ENCODE assay signal across 7 mouse cellular contexts in genomic region chr12:69682788-69683419, GRCm38 (mm10). TPM values are rescaled to one million over a fixed set of nuclear protein-coding genes. Genes with fewer than 3 reads are reported as not detected.
DNase-seq lines count a peak whose midpoint lies in the region; ATAC-seq and TF ChIP-seq lines count a peak whose summit lies in the region.

No protein-coding gene starts in this region.

- H3K4me2 ChIP-seq in embryonic facial prominence, embryonic 13.5 days: peak overlapping the region; percentile 63
- H3K4me2 ChIP-seq in hindbrain, postnatal 0 days (ENCODE audit: low read depth, low read length): peak overlapping the region; percentile 77
- H3K4me2 ChIP-seq in midbrain, embryonic 13.5 days (replicated peaks): peak overlapping the region; percentile 72

- no peaks in the 10 kb centered on the region for H3K27me3 ChIP-seq in embryonic facial prominence, embryonic 13.5 days
- no peaks in the 10 kb centered on the region for H3K27me3 ChIP-seq in hindbrain, postnatal 0 days (ENCODE audit: insufficient read depth, low read length)
- H3K27me3 ChIP-seq in midbrain, embryonic 13.5 days: no peaks in the 10 kb centered on the region

- ATAC-seq in embryonic facial prominence, embryonic 13.5 days (ENCODE audit: insufficient number of reproducible peaks, insufficient read depth, low FRiP score, low TSS enrichment, low read depth): no peak
- ATAC-seq in hindbrain, postnatal 0 days: no peak
- no peak for ATAC-seq in midbrain, embryonic 13.5 days

- H3K9me3 ChIP-seq in embryonic facial prominence, embryonic 13.5 days: no peaks in the 10 kb centered on the region
- no peaks in the 10 kb centered on the region for H3K9me3 ChIP-seq in hindbrain, postnatal 0 days (ENCODE audit: low read length)
- no peaks in the 10 kb centered on the region for H3K9me3 ChIP-seq in midbrain, embryonic 13.5 days

- peaks cover 9% of the 10 kb centered on the region for H3K4me1 ChIP-seq in embryonic facial prominence, embryonic 13.5 days
- peaks cover 7% of the 10 kb centered on the region for H3K4me1 ChIP-seq in hindbrain, postnatal 0 days (ENCODE audit: insufficient read depth, low read length)
- H3K4me1 ChIP-seq in midbrain, embryonic 13.5 days (replicated peaks): peaks cover 10% of the 10 kb centered on the region

- no peak for TF ChIP-seq CTCF in hindbrain, postnatal 0 days (IDR thresholded peaks at IDR 0.05; ENCODE audit: low read depth)

- peak overlapping the region; percentile 95 for H3K4me3 ChIP-seq in embryonic facial prominence, embryonic 13.5 days
- H3K4me3 ChIP-seq in hindbrain, postnatal 0 days (ENCODE audit: low read length): peak overlapping the region; percentile 99; the same call in 1 of the 2 replicates
- H3K4me3 ChIP-seq in midbrain, embryonic 13.5 days (replicated peaks): peak overlapping the region; percentile 94

- WGBS in embryonic facial prominence, embryonic 13.5 days: 43% methylated on average over 14 of the region's 14 CpGs
- 48% methylated on average over 14 of the region's 14 CpGs for WGBS in hindbrain, postnatal 0 days
- 51% methylated on average over 14 of the region's 14 CpGs for WGBS in midbrain, embryonic 13.5 days

- peak overlapping the region; percentile 46; the same call in 1 of the 2 replicates for H3K9ac ChIP-seq in embryonic facial prominence, embryonic 13.5 days
- H3K9ac ChIP-seq in hindbrain, postnatal 0 days (replicated peaks; ENCODE audit: low read length): no peak overlapping the region
- H3K9ac ChIP-seq in midbrain, embryonic 13.5 days (replicated peaks): no peak overlapping the region

- no peak overlapping the region for H3K27ac ChIP-seq in embryonic facial prominence, embryonic 13.5 days
- H3K27ac ChIP-seq in hindbrain, postnatal 0 days: no peak overlapping the region
- no peak overlapping the region for H3K27ac ChIP-seq in midbrain, embryonic 13.5 days

- H3K36me3 ChIP-seq in embryonic facial prominence, embryonic 13.5 days: no peaks in the 10 kb centered on the region
- H3K36me3 ChIP-seq in hindbrain, postnatal 0 days (ENCODE audit: insufficient read depth, low read length): no peaks in the 10 kb centered on the region
- no peaks in the 10 kb centered on the region for H3K36me3 ChIP-seq in midbrain, embryonic 13.5 days

- DNase-seq in spleen, postnatal 10 days (ENCODE audit: low spot score in 2 of 2): peak; percentile 21 to 31
- no peak for DNase-seq in spleen, adult 12 weeks (ENCODE audit: low spot score)
- no peak for DNase-seq in hindbrain, postnatal 0 days (ENCODE audit: low spot score)
- no peak for DNase-seq in adrenal gland, postnatal 14 days
- DNase-seq in adrenal gland, postnatal 25 days: no peak

RNA-seq across cellular contexts. Expression of gene Sos2, which starts 1.3 kb away (rescaled TPM):
- polyA plus RNA-seq in embryonic facial prominence, embryonic 13.5 days (2015; fragmentation: Nextera tagmentation; extraction: Ambion mirVana): 12.9 and 13.3 TPM in 2 replicates
- 27.3 and 35.0 TPM in 2 replicates for total RNA-seq in hindbrain, postnatal 0 days (2014; rRNA removed)
- 7.6 and 9.2 TPM in 2 replicates for polyA plus RNA-seq in hindbrain, postnatal 0 days (2015; fragmentation: Nextera tagmentation; extraction: Ambion mirVana)
- 12.4 and 13.1 TPM in 2 replicates for polyA plus RNA-seq in midbrain, embryonic 13.5 days (2015; fragmentation: Nextera tagmentation; extraction: Ambion mirVana)
- total RNA-seq in adrenal gland, postnatal 14 days (2021): 35.8 and 36.9 TPM in 2 replicates
- total RNA-seq in adrenal gland, postnatal 25 days (2021): 51.2 and 51.4 TPM in 2 replicates

RNA-seq across cellular contexts. Expression of gene L2hgdh, which starts 41.8 kb away (rescaled TPM):
- 16.8 and 17.5 TPM in 2 replicates for polyA plus RNA-seq in embryonic facial prominence, embryonic 13.5 days (2015; fragmentation: Nextera tagmentation; extraction: Ambion mirVana)
- 10.5 and 12.2 TPM in 2 replicates for total RNA-seq in hindbrain, postnatal 0 days (2014; rRNA removed)
- polyA plus RNA-seq in hindbrain, postnatal 0 days (2015; fragmentation: Nextera tagmentation; extraction: Ambion mirVana): 10.2 and 11.0 TPM in 2 replicates
- 9.7 and 10.7 TPM in 2 replicates for polyA plus RNA-seq in midbrain, embryonic 13.5 days (2015; fragmentation: Nextera tagmentation; extraction: Ambion mirVana)
- total RNA-seq in adrenal gland, postnatal 14 days (2021): 21.6 and 28.3 TPM in 2 replicates
- total RNA-seq in adrenal gland, postnatal 25 days (2021): 17.0 and 24.9 TPM in 2 replicates

RNA-seq across cellular contexts. Expression of gene Atp5s, which starts 41.8 kb away (rescaled TPM):
- 30.4 and 39.3 TPM in 2 replicates for polyA plus RNA-seq in embryonic facial prominence, embryonic 13.5 days (2015; fragmentation: Nextera tagmentation; extraction: Ambion mirVana)
- total RNA-seq in hindbrain, postnatal 0 days (2014; rRNA removed): 24.5 and 33.5 TPM in 2 replicates
- polyA plus RNA-seq in hindbrain, postnatal 0 days (2015; fragmentation: Nextera tagmentation; extraction: Ambion mirVana): 34.3 and 38.9 TPM in 2 replicates
- polyA plus RNA-seq in midbrain, embryonic 13.5 days (2015; fragmentation: Nextera tagmentation; extraction: Ambion mirVana): 24.9 and 25.2 TPM in 2 replicates
- total RNA-seq in adrenal gland, postnatal 14 days (2021): 13.9 and 20.8 TPM in 2 replicates
- total RNA-seq in adrenal gland, postnatal 25 days (2021): 14.4 and 15.6 TPM in 2 replicates

Comparison
In these comparisons a context has a peak if more than half of its experiments do, and no peak if none do; other contexts are left out.
1. DNase-seq: peak in spleen, postnatal 10 days (2 of 2); none in spleen, adult 12 weeks (single experiment), hindbrain, postnatal 0 days (single experiment), adrenal gland, postnatal 14 days (single experiment) and adrenal gland, postnatal 25 days (single experiment).
2. Peak in every context shown above with its lines, with median percentiles within 50 percentile points of each other: H3K4me2 ChIP-seq and H3K4me3 ChIP-seq.